Mouse (Mus musculus) retina, embryonic 14.5 days (tissue): Measurements from ENCODE around the gene Mtmr3.
"Not testable (repeated sequence)": the region's sequence is repeated elsewhere in the genome, so short reads cannot be mapped to it uniquely, and the experiment has no call there.

ENCODE experiments used
- DNase-seq: peaks from one replicate; pipeline ENCODE4 v3.0.0-alpha.2; 2015; ENCODE audit warnings: low spot score

Mtmr3 gene

GRCm38 (mm10) chr11:4601890-4602289 is 7.2 kb upstream of the Mtmr3 start:
- no peak for DNase-seq

- DNase-seq = no peak
These were observed 5.3 kb upstream of the Mtmr3 start for GRCm38 (mm10) chr11:4599916-4600315.

- DNase-seq = no peak
These were observed 3.7 kb upstream of the Mtmr3 start for GRCm38 (mm10) chr11:4598411-4598810.

- peak; percentile 48 for DNase-seq
These were observed 635 bp downstream of the Mtmr3 start for GRCm38 (mm10) chr11:4593849-4594607.

GRCm38 (mm10) chr11:4593491-4593848 is 1.2 kb downstream of the Mtmr3 start:
- no peak for DNase-seq

- no peak for DNase-seq
These were observed 2.9 kb downstream of the Mtmr3 start for GRCm38 (mm10) chr11:4591811-4592210.

- DNase-seq = no peak
These were observed 16.0 kb downstream of the Mtmr3 start for GRCm38 (mm10) chr11:4578682-4579081.

- DNase-seq = no peak
These were observed 17.6 kb downstream of the Mtmr3 start for GRCm38 (mm10) chr11:4577079-4577478.

GRCm38 (mm10) chr11:4576090-4576732 is 18.5 kb downstream of the Mtmr3 start:
- DNase-seq = not testable (repeated sequence)

- DNase-seq = no peak
These were observed 23.2 kb downstream of the Mtmr3 start for GRCm38 (mm10) chr11:4571491-4571901.

GRCm38 (mm10) chr11:4566333-4566732 is 28.3 kb downstream of the Mtmr3 start:
- DNase-seq = no peak

- DNase-seq = no peak
These were observed 29.1 kb downstream of the Mtmr3 start for GRCm38 (mm10) chr11:4565545-4565944.

- DNase-seq = no peak
These were observed 41.2 kb downstream of the Mtmr3 start for GRCm38 (mm10) chr11:4553274-4554063.

- DNase-seq = no peak
These were observed 47.1 kb downstream of the Mtmr3 start for GRCm38 (mm10) chr11:4547569-4547968.

GRCm38 (mm10) chr11:4545976-4546375 is 48.7 kb downstream of the Mtmr3 start:
- DNase-seq = no peak

GRCm38 (mm10) chr11:4545401-4545800 is 49.3 kb downstream of the Mtmr3 start:
- no peak for DNase-seq

- DNase-seq = not testable (repeated sequence)
These were observed 50.1 kb downstream of the Mtmr3 start for GRCm38 (mm10) chr11:4544627-4544921.

GRCm38 (mm10) chr11:4543746-4544626 is 50.7 kb downstream of the Mtmr3 start:
- DNase-seq = no peak

- DNase-seq = no peak
These were observed 51.6 kb downstream of the Mtmr3 start for GRCm38 (mm10) chr11:4543040-4543551.

GRCm38 (mm10) chr11:4536645-4537044 is 58.0 kb downstream of the Mtmr3 start:
- DNase-seq = no peak

- no peak for DNase-seq
These were observed 67.5 kb downstream of the Mtmr3 start for GRCm38 (mm10) chr11:4527132-4527531.

GRCm38 (mm10) chr11:4522142-4522664 is 72.5 kb downstream of the Mtmr3 start:
- no peak for DNase-seq
